Mouse (Mus musculus): ENCODE data around the gene Tubd1.
A peak's percentile ranks its signal among the peaks of the same experiment; 100 is the strongest.

Tubd1 gene

GRCm38 (mm10) chr11:86570261-86570746, 25.5 kb downstream of the Tubd1 start:
- no peak for DNase-seq

- DNase-seq = no peak
These were observed 26.5 kb downstream of the Tubd1 start for GRCm38 (mm10) chr11:86571047-86571855.

- DNase-seq = no peak
These were observed 27.1 kb downstream of the Tubd1 start for GRCm38 (mm10) chr11:86571871-86572270.

- peak; percentile 22 for DNase-seq
These were observed 27.8 kb downstream of the Tubd1 start for GRCm38 (mm10) chr11:86572623-86573022.

GRCm38 (mm10) chr11:86573646-86574231, 28.9 kb downstream of the Tubd1 start:
- DNase-seq = peak; percentile 67

GRCm38 (mm10) chr11:86574408-86574807, 29.6 kb downstream of the Tubd1 start:
- no peak for DNase-seq

GRCm38 (mm10) chr11:86575632-86576378, 31.0 kb downstream of the Tubd1 start:
- no peak for DNase-seq

- DNase-seq = peak; percentile 27
These were observed 32.4 kb downstream of the Tubd1 start for GRCm38 (mm10) chr11:86577231-86577630.

GRCm38 (mm10) chr11:86578106-86578808, 33.5 kb downstream of the Tubd1 start:
- DNase-seq = no peak

GRCm38 (mm10) chr11:86578809-86579730, 34.3 kb downstream of the Tubd1 start:
- peak; percentile 63 for DNase-seq

- DNase-seq = peak; percentile 18
These were observed 35.0 kb downstream of the Tubd1 start for GRCm38 (mm10) chr11:86579731-86580318.

GRCm38 (mm10) chr11:86580319-86581113, 35.7 kb downstream of the Tubd1 start:
- DNase-seq = peak; percentile 34

GRCm38 (mm10) chr11:86581250-86581753, 36.5 kb downstream of the Tubd1 start:
- peak; percentile 62 for DNase-seq

GRCm38 (mm10) chr11:86581943-86582542, 37.3 kb downstream of the Tubd1 start:
- DNase-seq = peak; percentile 46

- DNase-seq = no peak
These were observed 37.9 kb downstream of the Tubd1 start for GRCm38 (mm10) chr11:86582543-86583260.

GRCm38 (mm10) chr11:86583313-86583825, 38.6 kb downstream of the Tubd1 start:
- no peak for DNase-seq

GRCm38 (mm10) chr11:86583990-86584897, 39.5 kb downstream of the Tubd1 start:
- DNase-seq = peak; percentile 18

All from thymus, postnatal 14 days (tissue).